Mouse (Mus musculus): ENCODE results near the gene Sept8. TPM values are rescaled to one million over a fixed set of nuclear protein-coding genes. Genes with fewer than 3 reads are reported as not detected.

Sept8 gene
- polyA plus RNA-seq, 1 experiment from 2014 or later: 16.5 TPM

DNA sequence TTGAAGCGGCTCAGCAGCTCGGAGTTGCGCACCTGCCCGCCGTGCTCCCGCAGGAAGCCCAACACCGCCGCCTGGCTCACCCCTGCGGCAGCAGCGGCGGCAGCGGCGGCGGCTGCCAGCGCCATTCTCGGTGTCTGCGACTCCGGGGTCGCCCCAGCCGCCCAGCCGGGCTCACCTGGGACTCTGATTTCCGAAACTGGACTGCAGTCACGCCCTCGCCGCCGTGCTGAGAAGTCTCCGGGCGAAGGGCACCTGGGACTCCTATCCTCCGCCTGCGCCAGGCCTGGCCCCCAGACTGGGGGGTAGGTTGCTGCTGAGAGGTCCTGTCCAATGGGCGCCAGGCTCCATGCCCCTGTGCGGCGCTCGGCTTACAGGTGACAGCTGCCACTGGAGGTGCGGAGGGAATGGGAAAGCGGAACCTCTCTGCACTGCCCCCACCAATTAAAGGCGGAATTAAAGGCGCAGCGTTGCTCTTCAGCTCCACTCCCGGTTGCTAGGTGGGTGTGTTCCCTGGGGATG, 39.2 kb upstream of the Sept8 start, which contains the start of the genes Gm9945 and Sowaha:
Gene Gm9945, plus strand, starts transcription at position 384 of the 519 bp plus-strand sequence.
Gene Sowaha, minus strand, starts transcription at position 492 of the 519 bp plus-strand sequence.
- WGBS (ENCODE audit: insufficient replicate concordance): under 1% methylated on average over 40 of the region's 40 CpGs
- H3K27ac ChIP-seq (ENCODE audit: low read length): peak within 1 kb of the TSS; percentile 98
- peak within 1 kb of the TSS; percentile 82 for H3K4me3 ChIP-seq (ENCODE audit: low read depth, low read length)
- peaks cover 48% of the 10 kb centered on the region for H3K27me3 ChIP-seq (ENCODE audit: control insufficient read depth, insufficient read depth, low read depth, low read length)
- H3K9me3 ChIP-seq (replicated peaks; ENCODE audit: control insufficient read depth, low read length): no peaks in the 10 kb centered on the region
- H3K4me1 ChIP-seq (ENCODE audit: control insufficient read depth, low read depth, low read length): peaks cover 57% of the 10 kb centered on the region
- ATAC-seq (ENCODE audit: low read depth): peak; percentile 64
- peaks cover 4% of the 10 kb centered on the region for H3K36me3 ChIP-seq (ENCODE audit: control insufficient read depth, insufficient read depth)
- H3K4me2 ChIP-seq (ENCODE audit: low read depth, low read length): peak within 1 kb of the TSS; percentile 72
- peak within 1 kb of the TSS; percentile 80 for H3K9ac ChIP-seq (ENCODE audit: low read depth, low read length)

DNA sequence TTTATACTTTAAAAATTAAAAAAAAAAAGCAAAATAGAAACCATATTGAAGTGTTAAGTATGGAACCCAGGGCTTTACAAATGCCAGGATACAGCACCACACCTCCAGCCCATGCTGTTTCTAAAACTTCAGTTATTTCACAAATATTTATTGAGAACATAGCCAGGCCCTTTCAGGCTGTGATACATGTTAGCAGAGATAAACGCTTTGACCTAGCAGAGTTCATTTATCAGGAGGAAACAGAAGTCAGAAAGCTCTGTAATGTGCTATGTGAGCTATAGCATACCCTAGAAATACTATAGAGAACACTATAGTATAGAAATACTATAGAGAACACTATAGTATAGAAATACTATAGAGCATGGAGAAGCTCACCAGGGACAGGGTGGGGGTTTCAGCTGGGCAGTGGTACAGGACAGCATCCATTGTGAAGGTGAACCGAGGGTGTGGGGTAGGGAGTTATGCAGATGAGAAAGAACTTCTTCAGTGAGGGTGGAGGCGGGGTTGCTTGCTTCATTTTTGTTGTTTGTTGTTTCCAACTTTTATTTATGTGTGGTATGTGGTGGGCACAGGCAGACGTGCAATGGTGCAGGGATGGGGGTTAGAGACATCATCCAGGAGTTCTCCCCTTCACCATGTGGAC, 37.8 kb upstream of the Sept8 start:
- H3K4me2 ChIP-seq (ENCODE audit: low read depth, low read length): peak overlapping the region; percentile 72
- peaks cover 38% of the 10 kb centered on the region for H3K27me3 ChIP-seq (ENCODE audit: control insufficient read depth, insufficient read depth, low read depth, low read length)
- H3K9me3 ChIP-seq (replicated peaks; ENCODE audit: control insufficient read depth, low read length): no peaks in the 10 kb centered on the region
- H3K27ac ChIP-seq (ENCODE audit: low read length): peak overlapping the region; percentile 98
- H3K4me3 ChIP-seq (ENCODE audit: low read depth, low read length): peak overlapping the region; percentile 82
- H3K4me1 ChIP-seq (ENCODE audit: control insufficient read depth, low read depth, low read length): peaks cover 62% of the 10 kb centered on the region
- ATAC-seq (ENCODE audit: low read depth): peak; percentile 72
- WGBS (ENCODE audit: insufficient replicate concordance): 27% methylated on average over 4 of the region's 4 CpGs
- peak overlapping the region; percentile 80 for H3K9ac ChIP-seq (ENCODE audit: low read depth, low read length)
- peaks cover 4% of the 10 kb centered on the region for H3K36me3 ChIP-seq (ENCODE audit: control insufficient read depth, insufficient read depth)

DNA sequence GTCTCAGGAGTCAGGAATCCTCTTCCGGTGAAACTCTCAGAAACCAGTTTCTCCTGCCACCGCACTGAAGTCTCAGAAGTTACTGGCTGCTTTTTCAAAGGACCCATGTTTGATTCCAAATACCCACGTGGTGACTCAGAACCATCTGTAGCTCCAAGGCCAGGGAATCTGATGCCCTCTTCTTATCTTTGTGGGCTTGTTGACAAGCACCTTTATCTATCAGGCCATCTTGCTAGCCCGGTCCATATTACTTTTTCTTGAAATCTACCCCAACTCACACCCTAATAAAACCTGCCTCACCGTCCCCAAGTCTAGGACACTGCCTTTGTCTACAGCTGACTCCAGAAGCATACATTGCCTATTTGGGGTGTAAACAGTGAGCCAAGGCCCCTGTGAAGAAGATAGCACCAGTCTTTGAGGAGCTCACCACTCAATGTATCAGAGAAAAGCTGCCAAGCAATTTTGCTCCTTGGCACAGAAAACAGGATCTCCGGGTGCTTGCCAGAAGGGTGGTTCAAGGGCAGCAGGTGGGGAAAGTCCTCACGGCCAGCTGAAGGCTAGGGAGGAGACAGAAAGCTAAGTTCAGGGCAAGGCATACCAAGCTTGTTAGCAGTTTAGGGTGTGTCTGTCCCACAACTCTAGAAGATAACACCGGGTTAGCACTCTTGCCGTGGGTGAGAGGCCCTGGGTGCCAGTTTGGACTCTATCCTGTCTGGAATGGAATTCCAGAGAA, 35.7 kb upstream of the Sept8 start:
- Histone ChIP-seq H3K4me3 (ENCODE audit: low read depth, low read length) (peak overlapping the region; percentile 39), H3K9ac (ENCODE audit: low read depth, low read length) (peak overlapping the region; percentile 64), H3K36me3 (ENCODE audit: control insufficient read depth, insufficient read depth) (no peaks in the 10 kb centered on the region), H3K27me3 (ENCODE audit: control insufficient read depth, insufficient read depth, low read depth, low read length) (peaks cover 36% of the 10 kb centered on the region), H3K4me2 (ENCODE audit: low read depth, low read length) (peak overlapping the region; percentile 56), H3K27ac (ENCODE audit: low read length) (peak overlapping the region; percentile 98), H3K9me3 (replicated peaks; ENCODE audit: control insufficient read depth, low read length) (no peaks in the 10 kb centered on the region), H3K4me1 (ENCODE audit: control insufficient read depth, low read depth, low read length) (peaks cover 64% of the 10 kb centered on the region)
- WGBS (ENCODE audit: insufficient replicate concordance): 27% methylated on average over 9 of the region's 9 CpGs
- ATAC-seq (ENCODE audit: low read depth): peak; percentile 80

DNA sequence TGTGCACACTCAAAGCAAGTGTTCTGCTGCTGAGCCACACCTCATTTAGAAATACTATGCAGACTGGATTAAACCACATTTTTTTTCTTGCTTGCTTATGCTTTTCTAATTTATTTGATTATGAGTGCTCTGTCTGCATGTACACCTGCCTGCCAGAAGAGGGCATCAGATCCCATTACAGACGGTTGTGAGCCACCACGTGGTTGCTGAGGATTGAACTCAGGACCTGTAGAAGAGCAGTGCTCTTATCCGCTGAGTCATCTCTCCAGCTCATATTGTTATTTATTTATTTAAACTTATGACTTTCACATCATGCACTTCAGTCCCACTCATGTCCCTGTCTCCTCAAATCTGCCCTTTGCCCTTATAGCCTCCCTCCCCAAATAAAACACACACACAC, 33.3 kb upstream of the Sept8 start:
- peaks cover 46% of the 10 kb centered on the region for H3K4me1 ChIP-seq (ENCODE audit: control insufficient read depth, low read depth, low read length)
- H3K27me3 ChIP-seq (ENCODE audit: control insufficient read depth, insufficient read depth, low read depth, low read length): peaks cover 18% of the 10 kb centered on the region
- ATAC-seq (ENCODE audit: low read depth): no peak
- H3K4me2 ChIP-seq (ENCODE audit: low read depth, low read length): no peak overlapping the region
- no peak overlapping the region for H3K9ac ChIP-seq (ENCODE audit: low read depth, low read length)
- H3K9me3 ChIP-seq (replicated peaks; ENCODE audit: control insufficient read depth, low read length): no peaks in the 10 kb centered on the region
- no peak overlapping the region for H3K27ac ChIP-seq (ENCODE audit: low read length)
- 38% methylated on average over 3 of the region's 3 CpGs for WGBS (ENCODE audit: insufficient replicate concordance)
- no peaks in the 10 kb centered on the region for H3K36me3 ChIP-seq (ENCODE audit: control insufficient read depth, insufficient read depth)
- no peak overlapping the region for H3K4me3 ChIP-seq (ENCODE audit: low read depth, low read length)

DNA sequence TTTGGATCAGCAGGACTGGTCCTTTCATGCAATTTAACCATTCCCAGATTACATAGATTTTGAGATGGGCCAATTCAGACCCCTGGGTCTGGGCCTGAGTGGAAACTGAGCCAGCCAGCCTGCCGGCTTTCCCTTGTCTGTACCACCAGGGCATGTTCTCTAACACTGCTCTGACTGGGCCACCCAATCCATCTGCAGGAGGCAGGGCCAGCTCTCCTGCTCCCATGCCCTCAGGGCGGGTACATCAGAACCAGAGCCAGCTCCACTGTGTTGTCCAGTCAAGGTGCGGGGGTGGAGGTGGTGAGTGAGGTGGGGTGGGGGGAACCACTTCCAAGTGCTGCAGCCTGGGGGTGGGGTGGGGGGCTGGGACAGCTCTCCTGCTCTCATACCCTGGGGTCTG, 32.7 kb upstream of the Sept8 start:
- no peak for ATAC-seq (ENCODE audit: low read depth)
- Histone ChIP-seq H3K4me2 (ENCODE audit: low read depth, low read length) (no peak overlapping the region), H3K27ac (ENCODE audit: low read length) (no peak overlapping the region), H3K9me3 (replicated peaks; ENCODE audit: control insufficient read depth, low read length) (no peaks in the 10 kb centered on the region), H3K4me3 (ENCODE audit: low read depth, low read length) (no peak overlapping the region), H3K9ac (ENCODE audit: low read depth, low read length) (no peak overlapping the region), H3K4me1 (ENCODE audit: control insufficient read depth, low read depth, low read length) (peaks cover 44% of the 10 kb centered on the region), H3K36me3 (ENCODE audit: control insufficient read depth, insufficient read depth) (no peaks in the 10 kb centered on the region), H3K27me3 (ENCODE audit: control insufficient read depth, insufficient read depth, low read depth, low read length) (peaks cover 18% of the 10 kb centered on the region)
- 68% methylated on average over 3 of the region's 3 CpGs for WGBS (ENCODE audit: insufficient replicate concordance)

DNA sequence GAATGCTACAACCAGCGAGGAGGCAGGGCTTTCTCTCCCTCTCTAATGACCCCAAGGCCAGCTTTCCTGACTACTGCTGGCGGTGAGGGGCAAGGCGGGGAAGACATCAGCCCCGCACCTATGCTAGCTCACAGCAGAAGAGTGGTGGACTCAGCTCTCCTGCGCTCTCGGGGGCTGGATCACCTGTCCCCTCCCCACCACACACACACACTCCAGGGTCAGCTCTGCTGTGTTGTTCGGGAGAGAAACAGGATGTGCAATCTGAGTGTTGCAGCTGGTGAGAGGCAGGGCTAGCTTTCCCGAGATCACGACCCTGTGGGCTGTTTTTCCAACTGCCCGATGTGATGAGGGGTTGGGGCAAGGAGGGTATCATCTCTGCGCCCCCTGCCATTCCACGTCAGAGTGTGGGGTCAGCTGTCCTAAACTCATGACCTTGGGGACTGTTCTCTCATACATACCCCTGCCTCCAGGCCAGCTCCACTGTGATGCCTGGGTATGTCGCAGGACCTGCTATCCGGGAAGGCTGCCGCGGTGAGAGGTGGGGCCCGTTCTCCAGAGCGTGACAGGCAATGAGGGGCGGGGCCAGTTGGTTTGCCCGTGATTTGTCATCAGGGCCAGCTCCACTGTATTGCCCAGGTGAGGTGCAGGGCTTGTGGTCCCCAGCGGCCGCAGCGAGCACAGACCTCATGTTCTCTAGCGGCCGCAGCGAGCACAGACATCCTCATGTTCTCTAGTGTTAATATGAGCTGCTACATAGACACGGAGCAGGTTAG, 32.0 kb upstream of the Sept8 start:
- no peak for ATAC-seq (ENCODE audit: low read depth)
- WGBS (ENCODE audit: insufficient replicate concordance): 12% methylated on average over 27 of the region's 27 CpGs
- peaks cover 37% of the 10 kb centered on the region for H3K4me1 ChIP-seq (ENCODE audit: control insufficient read depth, low read depth, low read length)
- H3K4me3 ChIP-seq (ENCODE audit: low read depth, low read length): peak overlapping the region; percentile 4; the same call in 1 of the 2 replicates
- no peaks in the 10 kb centered on the region for H3K36me3 ChIP-seq (ENCODE audit: control insufficient read depth, insufficient read depth)
- H3K4me2 ChIP-seq (ENCODE audit: low read depth, low read length): peak overlapping the region; percentile 32
- H3K27ac ChIP-seq (ENCODE audit: low read length): no peak overlapping the region
- no peaks in the 10 kb centered on the region for H3K9me3 ChIP-seq (replicated peaks; ENCODE audit: control insufficient read depth, low read length)
- peaks cover 18% of the 10 kb centered on the region for H3K27me3 ChIP-seq (ENCODE audit: control insufficient read depth, insufficient read depth, low read depth, low read length)
- H3K9ac ChIP-seq (ENCODE audit: low read depth, low read length): 0 out of 2 replicates have a peak overlapping the region, but pooled peaks have one; percentile 5

DNA sequence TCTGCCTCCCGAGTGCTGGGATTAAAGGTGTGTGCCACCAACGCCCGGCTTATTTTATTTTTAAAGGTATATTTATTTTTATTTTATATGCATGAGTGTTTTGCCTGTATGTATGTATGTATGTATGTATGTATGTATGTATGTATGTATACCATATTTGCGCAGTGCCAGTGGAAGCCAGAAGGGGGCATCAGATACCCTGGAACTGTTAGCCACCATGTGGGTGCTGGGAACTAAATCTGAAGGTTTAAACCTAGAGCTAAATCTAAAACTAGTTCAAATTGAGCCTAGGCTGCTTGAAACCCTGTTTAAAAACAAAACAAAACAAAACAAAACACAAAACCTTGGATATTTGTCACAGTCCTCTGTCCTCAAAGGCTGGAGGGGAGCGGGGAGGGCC, 30.1 kb upstream of the Sept8 start:
- H3K4me1 ChIP-seq (ENCODE audit: control insufficient read depth, low read depth, low read length): peaks cover 20% of the 10 kb centered on the region
- no peak overlapping the region for H3K27ac ChIP-seq (ENCODE audit: low read length)
- no peak overlapping the region for H3K4me3 ChIP-seq (ENCODE audit: low read depth, low read length)
- WGBS (ENCODE audit: insufficient replicate concordance): 86% methylated on average over 5 of the region's 5 CpGs
- no peak overlapping the region for H3K4me2 ChIP-seq (ENCODE audit: low read depth, low read length)
- peaks cover 18% of the 10 kb centered on the region for H3K27me3 ChIP-seq (ENCODE audit: control insufficient read depth, insufficient read depth, low read depth, low read length)
- no peak for ATAC-seq (ENCODE audit: low read depth)
- no peak overlapping the region for H3K9ac ChIP-seq (ENCODE audit: low read depth, low read length)
- no peaks in the 10 kb centered on the region for H3K9me3 ChIP-seq (replicated peaks; ENCODE audit: control insufficient read depth, low read length)
- H3K36me3 ChIP-seq (ENCODE audit: control insufficient read depth, insufficient read depth): no peaks in the 10 kb centered on the region

DNA sequence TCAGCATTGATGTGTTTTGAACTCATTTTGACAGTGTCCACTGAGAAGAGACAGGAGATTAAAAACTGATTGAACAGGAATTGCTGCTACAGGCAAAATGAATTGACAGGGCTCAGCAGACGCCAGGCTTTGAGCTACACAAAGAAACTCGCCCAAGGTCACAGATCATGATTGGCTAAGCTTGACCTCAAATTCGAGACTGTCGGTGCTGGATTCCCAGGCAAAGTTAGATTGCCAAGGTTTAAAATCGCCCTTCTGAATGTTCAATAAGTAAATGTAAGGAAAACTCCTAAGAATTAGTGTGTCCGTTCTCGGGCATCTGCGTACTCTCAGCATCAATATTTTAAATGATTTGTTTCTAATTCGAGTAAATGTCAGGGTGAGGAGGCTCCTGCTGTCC, 29.6 kb upstream of the Sept8 start:
- H3K36me3 ChIP-seq (ENCODE audit: control insufficient read depth, insufficient read depth): no peaks in the 10 kb centered on the region
- H3K4me1 ChIP-seq (ENCODE audit: control insufficient read depth, low read depth, low read length): peaks cover 16% of the 10 kb centered on the region
- no peak overlapping the region for H3K4me3 ChIP-seq (ENCODE audit: low read depth, low read length)
- H3K27me3 ChIP-seq (ENCODE audit: control insufficient read depth, insufficient read depth, low read depth, low read length): peaks cover 18% of the 10 kb centered on the region
- no peak for ATAC-seq (ENCODE audit: low read depth)
- WGBS (ENCODE audit: insufficient replicate concordance): 78% methylated on average over 9 of the region's 9 CpGs
- H3K27ac ChIP-seq (ENCODE audit: low read length): no peak overlapping the region
- H3K9me3 ChIP-seq (replicated peaks; ENCODE audit: control insufficient read depth, low read length): no peaks in the 10 kb centered on the region
- H3K4me2 ChIP-seq (ENCODE audit: low read depth, low read length): no peak overlapping the region
- no peak overlapping the region for H3K9ac ChIP-seq (ENCODE audit: low read depth, low read length)

Data from liver, embryonic 16.5 days (tissue).